Mouse (Mus musculus) neural tube, embryonic 15.5 days (tissue): ENCODE data around the gene Speer4f2. TPM values are rescaled to one million over a fixed set of nuclear protein-coding genes. Genes with fewer than 3 reads are reported as not detected.
"Not testable (repeated sequence)": the region's sequence is repeated elsewhere in the genome, so short reads cannot be mapped to it uniquely, and the experiment has no call there.

Experiments used
- ATAC-seq: fragments of 200-750 bp; cut with Nextera tagmentation; 2 replicates; pipeline ENCODE4 v1.8.0; 2017; ENCODE audit warnings: mild to moderate bottlenecking, moderate TSS enrichment, moderate library complexity; ENCODE audit not compliant: low FRiP score
- H3K27ac ChIP-seq: fragments of 300-500 bp; sonication (generic); replicated peaks from 2 replicates; pipeline ENCODE4 v1.5.1; 2015; ENCODE audit warnings: mild to moderate bottlenecking, inconsistent platforms
- H3K27me3 ChIP-seq: fragments of 300-500 bp; sonication (generic); replicated peaks from 2 replicates; pipeline ENCODE4 v1.6.1; 2015; ENCODE audit warnings: inconsistent platforms
- H3K36me3 ChIP-seq: fragments of 300-500 bp; sonication (generic); 2 replicates; pipeline ENCODE4 v1.6.1; 2015; ENCODE audit warnings: inconsistent platforms
- H3K4me1 ChIP-seq: fragments of 300-500 bp; sonication (generic); 2 replicates; pipeline ENCODE4 v1.6.1; 2015; ENCODE audit warnings: inconsistent platforms
- H3K4me2 ChIP-seq: fragments of 300-500 bp; sonication (generic); 2 replicates; pipeline ENCODE4 v1.6.1; 2015; ENCODE audit warnings: inconsistent platforms, mild to moderate bottlenecking, moderate library complexity
- H3K4me3 ChIP-seq: fragments of 300-500 bp; sonication (generic); replicated peaks from 2 replicates; pipeline ENCODE4 v1.5.1; 2015; ENCODE audit warnings: mild to moderate bottlenecking, inconsistent platforms
- H3K9ac ChIP-seq: fragments of 300-500 bp; sonication (generic); replicated peaks from 2 replicates; pipeline ENCODE4 v1.6.1; 2015; ENCODE audit warnings: mild to moderate bottlenecking, inconsistent platforms
- H3K9me3 ChIP-seq: fragments of 300-500 bp; sonication (generic); replicated peaks from 2 replicates; pipeline ENCODE4 v1.6.1; 2016; ENCODE audit warnings: inconsistent platforms
- WGBS: fragments of 180-500 bp; shearing (Covaris S2); methylation state at CpG from one replicate; pipeline ENCODE4 v1.1.7; 2015; ENCODE audit warnings: mixed read lengths; 5-methylcytosine and 5-hydroxymethylcytosine counted together
- polyA plus RNA-seq: library from polyadenylated mRNA; unstranded; fragments of >200 nt; fragmentation: Nextera tagmentation; extraction: Ambion mirVana; gene quantifications from 2 replicates; pipeline ENCODE4 v1.2.1, GENCODE M21; 2015

Speer4f2 gene
- polyA plus RNA-seq = not detected in 2 replicates

DNA sequence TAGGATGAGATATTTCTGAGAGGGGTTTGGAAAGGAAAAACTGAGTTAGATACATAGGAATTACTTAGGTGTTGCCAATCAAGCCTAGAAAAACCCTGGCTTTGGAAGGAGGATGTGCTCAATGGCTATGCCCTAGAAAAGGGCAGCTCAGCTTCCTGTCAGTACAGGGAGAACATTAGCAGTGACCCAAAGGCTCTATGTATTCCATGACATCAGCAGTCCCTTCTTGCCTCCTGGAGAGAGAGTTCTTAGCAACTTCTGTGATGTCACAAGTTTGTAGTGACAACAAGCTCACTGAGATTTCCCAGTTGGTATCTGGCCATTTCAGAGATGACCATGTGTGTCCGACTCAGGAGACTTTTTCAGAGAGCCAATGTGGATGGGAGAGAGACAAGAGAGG, at the start of gene Speer4f2:
Gene Speer4f2, plus strand, starts transcription at position 301 of the 400 bp plus-strand sequence.
- not testable (repeated sequence) for H3K36me3 ChIP-seq, H3K27me3 ChIP-seq, H3K4me3 ChIP-seq, H3K4me1 ChIP-seq, H3K4me2 ChIP-seq, ATAC-seq, H3K27ac ChIP-seq, H3K9ac ChIP-seq, H3K9me3 ChIP-seq
- 90% methylated on average over 1 of the region's 1 CpGs for WGBS

DNA sequence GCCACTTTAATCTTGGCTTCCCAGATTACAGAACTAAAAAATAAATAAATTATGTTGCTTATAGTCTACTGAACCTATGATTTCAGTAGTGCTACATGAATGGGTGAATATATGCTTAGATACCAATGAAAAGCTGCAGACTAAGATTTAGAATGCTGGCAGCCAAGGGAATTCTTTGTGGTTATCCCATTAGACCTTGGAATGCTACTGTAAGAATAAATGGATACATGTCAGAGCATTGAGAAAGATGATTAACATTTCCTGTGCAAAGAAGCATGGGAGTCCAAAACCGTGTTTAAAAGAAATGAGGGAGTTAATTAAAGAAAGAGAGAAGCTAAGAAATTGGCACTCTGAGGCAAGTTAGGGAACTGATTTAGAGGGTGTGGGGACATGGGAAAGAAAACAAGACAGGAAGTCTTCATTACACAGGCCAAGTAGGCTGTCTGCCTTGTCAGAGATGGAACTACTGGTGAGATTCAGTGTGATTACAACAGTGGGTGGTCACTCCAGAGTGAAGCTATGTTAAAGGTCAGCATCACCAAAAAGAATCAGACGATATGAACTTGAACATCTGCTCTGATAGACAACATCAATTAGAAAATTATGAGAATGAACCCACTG, 43.9 kb upstream of the Speer4f2 start:
- Histone ChIP-seq H3K36me3 (no peaks in the 10 kb centered on the region), H3K27ac (no peak overlapping the region), H3K4me2 (no peak overlapping the region), H3K4me3 (no peak overlapping the region), H3K9me3 (no peaks in the 10 kb centered on the region), H3K4me1 (no peaks in the 10 kb centered on the region), H3K9ac (no peak overlapping the region), H3K27me3 (no peaks in the 10 kb centered on the region)
- ATAC-seq = no peak
- WGBS = 72% methylated on average over 2 of the region's 2 CpGs

DNA sequence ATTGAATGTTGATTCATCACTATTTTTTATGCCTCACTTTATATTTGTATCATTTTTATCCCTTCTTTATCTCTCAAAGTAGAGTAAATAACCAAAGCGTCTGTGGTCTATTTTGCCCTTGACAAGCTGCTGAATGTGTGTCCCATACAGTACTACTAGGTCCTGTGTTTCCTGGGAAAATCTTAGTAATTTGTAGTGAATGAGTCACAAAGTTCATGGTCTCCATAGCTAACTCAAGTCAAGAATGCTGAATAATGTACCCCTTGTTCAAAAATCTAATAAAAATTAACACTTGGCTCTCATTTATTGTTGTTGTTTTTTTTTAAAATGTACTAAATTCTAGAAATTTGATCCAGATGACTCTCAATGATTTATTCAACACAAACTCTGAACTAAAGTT, 38.1 kb upstream of the Speer4f2 start:
- no peaks in the 10 kb centered on the region for H3K27me3 ChIP-seq
- no peaks in the 10 kb centered on the region for H3K9me3 ChIP-seq
- no peaks in the 10 kb centered on the region for H3K4me1 ChIP-seq
- WGBS = 88% methylated on average over 1 of the region's 1 CpGs
- no peak overlapping the region for H3K27ac ChIP-seq
- no peak overlapping the region for H3K9ac ChIP-seq
- no peaks in the 10 kb centered on the region for H3K36me3 ChIP-seq
- no peak overlapping the region for H3K4me3 ChIP-seq
- ATAC-seq = no peak
- no peak overlapping the region for H3K4me2 ChIP-seq

DNA sequence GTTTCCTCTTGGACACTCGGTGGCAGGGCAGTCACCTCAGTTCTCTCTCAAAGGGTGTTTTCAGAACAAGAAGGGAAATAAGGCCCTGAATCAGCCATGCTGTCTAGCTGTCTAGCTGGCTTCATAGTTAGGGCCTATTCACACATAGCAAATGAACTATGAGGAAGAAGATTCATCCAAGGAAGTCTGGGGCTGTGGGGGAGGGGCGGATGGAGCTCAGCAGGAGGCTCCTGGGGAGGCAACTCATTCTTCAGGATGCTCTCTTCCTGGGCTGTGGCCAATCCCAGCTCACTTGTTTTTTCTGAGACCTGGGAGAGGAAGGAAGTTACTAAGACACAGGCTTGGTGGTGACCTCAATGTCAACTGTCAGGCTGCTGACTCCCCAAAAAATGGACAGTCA, 27.2 kb upstream of the Speer4f2 start:
- H3K9me3 ChIP-seq, H3K27ac ChIP-seq, H3K36me3 ChIP-seq, H3K27me3 ChIP-seq, H3K4me1 ChIP-seq, ATAC-seq, H3K4me3 ChIP-seq, H3K4me2 ChIP-seq, H3K9ac ChIP-seq: not testable (repeated sequence)
- WGBS = 60% methylated on average over 2 of the region's 2 CpGs

DNA sequence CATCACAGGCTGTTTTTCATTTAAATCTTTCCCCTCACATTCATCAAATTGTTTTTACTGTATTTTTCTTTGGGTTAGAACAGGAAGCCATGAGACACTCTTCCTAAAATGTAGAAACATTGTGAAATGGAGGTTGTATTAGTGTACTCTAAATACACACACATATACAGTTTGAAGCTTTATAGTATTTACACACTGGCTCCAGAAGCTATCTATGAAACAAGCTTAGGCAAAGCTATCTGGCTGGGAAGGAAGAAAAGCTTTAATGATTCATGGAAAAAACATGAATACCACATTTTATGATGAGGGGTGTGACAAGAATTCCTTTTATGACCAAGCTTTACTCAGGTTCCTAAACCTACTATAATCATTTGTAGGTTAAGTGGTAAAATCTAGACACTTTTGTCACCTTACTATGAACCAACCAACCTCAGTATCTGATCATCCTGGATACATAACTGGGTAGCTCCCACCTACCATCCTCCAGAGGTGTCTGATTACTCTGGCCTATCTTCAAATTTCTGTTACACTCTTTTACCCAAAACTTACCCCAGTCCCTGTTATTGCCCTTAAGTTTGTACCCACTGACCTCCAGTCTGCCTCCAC, 13.5 kb upstream of the Speer4f2 start:
- no peaks in the 10 kb centered on the region for H3K27me3 ChIP-seq
- H3K27ac ChIP-seq = no peak overlapping the region
- ATAC-seq = no peak
- H3K9me3 ChIP-seq = no peaks in the 10 kb centered on the region
- no peaks in the 10 kb centered on the region for H3K4me1 ChIP-seq
- H3K4me3 ChIP-seq = no peak overlapping the region
- no peaks in the 10 kb centered on the region for H3K36me3 ChIP-seq
- H3K9ac ChIP-seq = no peak overlapping the region
- H3K4me2 ChIP-seq = no peak overlapping the region

DNA sequence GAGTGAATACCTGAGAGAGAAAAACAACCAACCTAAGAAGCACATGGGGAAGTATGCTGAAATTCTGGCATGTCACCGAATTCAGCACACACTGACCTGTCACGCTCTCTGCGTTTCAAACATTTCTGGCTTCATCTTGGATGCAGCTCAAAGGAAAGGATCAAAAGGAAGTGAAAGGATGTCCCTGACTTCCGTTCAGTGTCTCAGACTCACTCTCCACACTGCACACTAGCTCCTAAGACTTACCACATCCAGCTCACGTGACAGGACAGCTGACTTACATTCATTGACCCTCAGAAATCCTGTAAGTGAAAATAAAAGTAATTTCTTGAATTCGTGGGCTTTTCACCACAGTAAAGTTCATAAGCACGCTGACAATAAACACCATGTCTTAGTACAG, 16.9 kb downstream of the Speer4f2 start:
- Histone ChIP-seq H3K4me1 (no peaks in the 10 kb centered on the region), H3K9me3 (no peaks in the 10 kb centered on the region), H3K4me3 (no peak overlapping the region), H3K9ac (no peak overlapping the region), H3K4me2 (no peak overlapping the region), H3K27me3 (no peaks in the 10 kb centered on the region), H3K36me3 (no peaks in the 10 kb centered on the region), H3K27ac (no peak overlapping the region)
- WGBS = 75% methylated on average over 7 of the region's 7 CpGs
- no peak for ATAC-seq

DNA sequence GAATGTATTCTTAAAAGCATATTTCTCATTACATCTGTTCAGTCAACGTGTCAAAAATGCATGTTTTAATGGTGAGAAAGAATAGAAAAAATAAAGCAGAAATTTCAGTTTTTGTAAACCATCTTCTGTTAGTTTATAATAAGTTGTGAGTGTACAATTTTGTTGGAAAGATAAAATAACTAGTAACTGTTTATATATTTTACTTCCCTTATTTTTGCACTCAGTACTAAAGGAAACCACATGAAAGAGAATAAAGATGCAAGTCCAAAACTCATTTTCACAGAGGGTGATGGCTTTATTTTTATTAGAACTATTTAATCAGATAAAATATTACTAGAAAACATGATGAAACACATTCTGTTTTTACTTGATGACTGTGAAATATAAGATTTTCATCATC, 18.2 kb downstream of the Speer4f2 start:
- H3K36me3 ChIP-seq = no peaks in the 10 kb centered on the region
- H3K4me2 ChIP-seq = no peak overlapping the region
- no peaks in the 10 kb centered on the region for H3K4me1 ChIP-seq
- H3K4me3 ChIP-seq = no peak overlapping the region
- H3K27me3 ChIP-seq = no peaks in the 10 kb centered on the region
- ATAC-seq = no peak
- no peak overlapping the region for H3K9ac ChIP-seq
- H3K9me3 ChIP-seq = no peaks in the 10 kb centered on the region
- 93% methylated on average over 1 of the region's 1 CpGs for WGBS
- no peak overlapping the region for H3K27ac ChIP-seq

DNA sequence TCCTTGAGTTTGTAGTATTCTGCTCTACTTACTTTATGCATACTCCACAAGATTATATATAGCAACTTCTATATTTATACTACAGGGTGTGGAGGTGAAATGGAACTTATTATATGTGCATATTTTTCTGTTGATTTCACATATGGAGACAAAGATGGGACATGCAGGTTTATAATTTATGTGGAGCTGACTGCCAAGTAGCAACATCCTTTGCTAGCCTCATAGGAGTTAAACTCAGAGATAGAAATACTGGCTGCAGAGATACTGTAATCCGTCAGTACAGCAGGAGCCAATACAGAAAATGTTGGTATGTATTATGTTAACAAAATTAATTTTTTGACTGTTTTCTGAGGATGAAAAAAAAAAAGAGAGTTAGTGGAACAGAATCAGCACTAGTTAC, 27.6 kb downstream of the Speer4f2 start:
- Histone ChIP-seq H3K4me2 (no peak overlapping the region), H3K27me3 (no peaks in the 10 kb centered on the region), H3K4me3 (no peak overlapping the region), H3K27ac (no peak overlapping the region), H3K36me3 (no peaks in the 10 kb centered on the region), H3K9ac (no peak overlapping the region), H3K9me3 (no peaks in the 10 kb centered on the region), H3K4me1 (no peaks in the 10 kb centered on the region)
- no peak for ATAC-seq
- 84% methylated on average over 1 of the region's 1 CpGs for WGBS

DNA sequence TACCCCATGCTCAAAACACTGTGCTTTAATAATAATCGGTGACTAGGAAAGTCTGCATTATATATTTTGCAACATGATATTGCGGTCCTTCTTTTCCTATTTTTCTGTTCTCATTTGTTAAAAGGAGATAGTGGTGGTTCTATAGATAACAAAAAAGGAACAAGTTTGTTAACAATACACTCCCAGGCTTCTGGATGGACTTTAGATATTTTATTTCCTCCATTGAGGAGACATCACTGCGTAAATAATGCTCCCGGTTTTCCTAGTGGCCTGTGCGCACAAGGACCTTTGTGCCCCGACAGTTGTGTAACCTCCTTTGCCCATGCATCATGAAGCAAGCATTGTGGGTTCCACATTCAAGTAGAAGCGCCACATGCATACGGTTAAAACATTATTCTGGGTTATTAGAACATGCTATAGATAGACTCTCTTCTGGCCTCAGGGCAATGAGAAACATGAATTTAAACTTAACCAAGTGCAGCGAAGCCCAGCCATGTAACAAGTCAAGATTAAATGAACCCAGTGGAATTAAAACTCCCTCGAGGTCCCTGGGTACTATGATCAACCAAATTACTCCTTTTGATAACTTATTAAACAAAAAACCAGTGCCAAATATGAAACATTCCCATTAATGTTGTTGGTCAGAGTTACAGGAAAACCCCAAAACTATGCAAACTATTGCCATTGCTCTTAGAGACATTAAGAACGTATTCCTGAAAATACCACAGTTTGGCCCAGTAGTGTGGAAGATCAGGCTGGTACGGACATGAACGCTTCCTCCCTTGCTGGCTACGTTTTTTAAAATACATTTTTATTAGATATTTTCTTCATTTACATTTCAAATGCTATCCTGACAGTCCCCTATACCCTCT, 28.5 kb downstream of the Speer4f2 start:
- H3K27me3 ChIP-seq = no peaks in the 10 kb centered on the region
- no peaks in the 10 kb centered on the region for H3K9me3 ChIP-seq
- WGBS = 83% methylated on average over 14 of the region's 14 CpGs
- no peak overlapping the region for H3K4me3 ChIP-seq
- no peak for ATAC-seq
- H3K4me2 ChIP-seq = no peak overlapping the region
- no peaks in the 10 kb centered on the region for H3K4me1 ChIP-seq
- H3K27ac ChIP-seq = no peak overlapping the region
- H3K9ac ChIP-seq = no peak overlapping the region
- H3K36me3 ChIP-seq = no peaks in the 10 kb centered on the region

DNA sequence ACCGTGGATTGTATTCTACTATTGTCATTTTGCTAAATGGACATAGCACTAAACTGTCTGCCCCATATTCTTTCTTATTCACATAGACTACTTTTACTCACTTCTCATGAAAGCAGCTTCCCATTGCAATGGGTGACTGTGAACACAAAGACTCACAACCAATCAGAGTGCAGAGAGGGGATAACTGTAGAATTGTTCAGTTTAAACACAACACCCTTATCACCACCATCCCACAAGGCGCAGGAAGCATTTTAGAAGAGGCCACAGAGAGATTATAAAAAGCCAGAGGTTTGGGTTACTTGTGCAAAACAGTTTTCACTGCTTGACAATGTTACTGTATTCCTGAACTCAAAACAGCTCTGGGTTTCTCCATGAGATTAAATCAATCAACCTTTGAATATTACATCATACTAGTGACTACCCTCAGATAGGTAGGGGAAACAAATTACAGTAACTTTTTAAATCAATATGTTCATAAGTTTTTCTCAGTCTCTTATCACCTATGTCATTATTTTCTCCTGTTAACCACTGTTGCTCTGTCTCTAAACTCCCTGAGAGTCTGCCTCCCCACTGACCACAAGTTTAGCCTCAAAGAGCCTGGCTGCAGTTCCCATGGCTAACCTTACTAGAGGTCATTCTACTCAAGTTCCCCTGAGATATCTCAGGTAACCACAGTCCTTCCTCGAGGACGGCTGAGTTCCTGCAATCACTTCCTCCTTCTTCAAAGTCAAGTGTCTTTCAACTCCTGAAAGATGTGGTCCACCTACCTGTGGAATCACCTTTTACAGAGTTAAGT, 29.5 kb downstream of the Speer4f2 start:
- Histone ChIP-seq H3K9ac (no peak overlapping the region), H3K4me3 (no peak overlapping the region), H3K4me1 (no peaks in the 10 kb centered on the region), H3K27me3 (no peaks in the 10 kb centered on the region), H3K4me2 (no peak overlapping the region), H3K9me3 (no peaks in the 10 kb centered on the region), H3K27ac (no peak overlapping the region), H3K36me3 (no peaks in the 10 kb centered on the region)
- no peak for ATAC-seq
- 88% methylated on average over 4 of the region's 4 CpGs for WGBS

DNA sequence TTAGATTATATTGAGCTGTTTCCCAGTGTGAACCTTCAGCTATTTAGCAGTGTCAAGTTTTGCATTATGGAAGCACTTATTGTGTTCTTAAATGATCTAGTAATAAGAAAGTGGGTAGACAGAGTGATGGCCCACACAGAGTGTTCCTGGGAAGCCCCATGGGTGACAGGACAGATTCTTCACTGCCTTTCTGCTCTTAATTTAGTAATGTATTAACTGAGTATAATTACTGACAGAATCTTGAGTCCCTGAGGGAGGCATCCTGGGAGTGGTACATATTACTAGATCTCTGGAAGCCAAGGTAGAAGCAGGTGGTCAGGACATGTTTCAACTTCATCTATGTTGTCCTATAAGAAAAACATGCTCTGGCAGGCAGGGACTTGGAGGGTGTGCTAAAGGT, 30.6 kb downstream of the Speer4f2 start:
- H3K9ac ChIP-seq = no peak overlapping the region
- no peak overlapping the region for H3K4me3 ChIP-seq
- no peaks in the 10 kb centered on the region for H3K4me1 ChIP-seq
- H3K4me2 ChIP-seq = no peak overlapping the region
- H3K36me3 ChIP-seq = no peaks in the 10 kb centered on the region
- H3K27me3 ChIP-seq = no peaks in the 10 kb centered on the region
- H3K9me3 ChIP-seq = no peaks in the 10 kb centered on the region
- H3K27ac ChIP-seq = no peak overlapping the region
- ATAC-seq = no peak
